Mouse (Mus musculus) myocyte (in vitro differentiated cells): ENCODE data around the gene Eif4g3.

Experiments used
- E2F4 ChIP-seq: IDR thresholded peaks from one replicate; pipeline ENCODE4 v1.6.1; 2011; ENCODE audit warnings: mild to moderate bottlenecking, control low read depth, moderate library complexity; ENCODE audit not compliant: insufficient read depth
- MAX ChIP-seq: IDR thresholded peaks from one replicate; pipeline ENCODE4 v1.6.1; 2011; ENCODE audit warnings: low read depth, mild to moderate bottlenecking, control low read depth
- MYOG ChIP-seq, 3 experiments: IDR thresholded peaks; one replicate each; pipeline ENCODE4 v1.6.1; 2011; ENCODE audit warnings: control low read depth in 2 of 3, low read depth in 2 of 3, mild to moderate bottlenecking in 2 of 3; ENCODE audit not compliant: insufficient read length in 2 of 3, control insufficient read depth in 1 of 3, insufficient read depth in 1 of 3
- POLR2A ChIP-seq: IDR thresholded peaks from one replicate; pipeline ENCODE4 v1.6.1; 2011; ENCODE audit warnings: low read depth, mild to moderate bottlenecking, control low read depth, moderate library complexity; ENCODE audit not compliant: insufficient read length
- POLR2AphosphoS2 ChIP-seq: IDR thresholded peaks from one replicate; pipeline ENCODE4 v1.6.1; 2011; ENCODE audit warnings: low read depth, control low read depth; ENCODE audit not compliant: insufficient read length
- REST ChIP-seq: IDR thresholded peaks from one replicate; pipeline ENCODE4 v1.6.1; 2011; ENCODE audit warnings: mild to moderate bottlenecking, control low read depth, moderate library complexity; ENCODE audit not compliant: insufficient read depth, insufficient read length
- SRF ChIP-seq: IDR thresholded peaks from one replicate; pipeline ENCODE4 v1.6.1; 2011; ENCODE audit warnings: low read depth; ENCODE audit not compliant: control insufficient read depth, insufficient read length
- USF1 ChIP-seq: IDR thresholded peaks from one replicate; pipeline ENCODE4 v1.6.1; 2011; ENCODE audit warnings: low read depth, mild to moderate bottlenecking, control low read depth, moderate library complexity

GRCm38 (mm10) chr4:138147176-138147575 is 154.4 kb downstream of the Eif4g3 start:
- TF ChIP-seq POLR2A (no peak), POLR2AphosphoS2 (no peak), MYOG (IDR thresholded peaks at IDR 0.05; ENCODE audit: control insufficient read depth in 1 of 3, insufficient read depth in 1 of 3, insufficient read length in 2 of 3, low read depth in 2 of 3) (no peak), REST (no peak), SRF (no peak), E2F4 (no peak), USF1 (no peak), MAX (no peak)
